Mouse (Mus musculus) adrenal gland, adult 2 months (tissue): ENCODE data around the gene 1110065P20Rik. TPM values are rescaled to one million over a fixed set of nuclear protein-coding genes. Genes with fewer than 3 reads are reported as not detected.
A peak's percentile ranks its signal among the peaks of the same experiment; 100 is the strongest.

Experiments
- DNase-seq: peaks from one replicate; pipeline ENCODE4 v3.0.0; 2021
- long read RNA-seq: library from polyadenylated mRNA; stranded (forward); transcript quantifications from one replicate; pipeline ENCODE4 v2.0.0, GENCODE M21; 2021
- polyA plus RNA-seq: library from polyadenylated mRNA; depleted of rRNA; stranded (reverse); fragments of >200 nt; gene quantifications from 2 replicates; pipeline ENCODE4 v1.2.3, GENCODE M21; 2012; rRNA removed
- total RNA-seq, 2 experiments: library from RNA; stranded (reverse); gene quantifications; 2 replicates each; pipeline ENCODE4 v1.2.3; 2021

1110065P20Rik gene
- total RNA-seq (10 to 100 TPM; 29.3 to 47.0 TPM), polyA plus RNA-seq (63.4 and 70.0 TPM in 2 replicates)
- long read RNA-seq, transcript 1110065P20Rik-202 (3 exons, 761 nt), result minor isoform, 7 of 54 reads
- long read RNA-seq, transcript 1110065P20Rik-203 (2 exons, 659 nt), result minor isoform, 15 of 54 reads
- long read RNA-seq, transcript 1110065P20Rik-201 (3 exons, 968 nt), result minor isoform, 7 of 54 reads
- long read RNA-seq, transcript 1110065P20Rik-204 (3 exons, 762 nt), result major isoform, 19 of 54 reads
- long read RNA-seq, partial matches to known transcripts, result 1 of 54 reads
- long read RNA-seq, other reads (novel, unspliced or antisense), result 1 of 54 reads

DNA sequence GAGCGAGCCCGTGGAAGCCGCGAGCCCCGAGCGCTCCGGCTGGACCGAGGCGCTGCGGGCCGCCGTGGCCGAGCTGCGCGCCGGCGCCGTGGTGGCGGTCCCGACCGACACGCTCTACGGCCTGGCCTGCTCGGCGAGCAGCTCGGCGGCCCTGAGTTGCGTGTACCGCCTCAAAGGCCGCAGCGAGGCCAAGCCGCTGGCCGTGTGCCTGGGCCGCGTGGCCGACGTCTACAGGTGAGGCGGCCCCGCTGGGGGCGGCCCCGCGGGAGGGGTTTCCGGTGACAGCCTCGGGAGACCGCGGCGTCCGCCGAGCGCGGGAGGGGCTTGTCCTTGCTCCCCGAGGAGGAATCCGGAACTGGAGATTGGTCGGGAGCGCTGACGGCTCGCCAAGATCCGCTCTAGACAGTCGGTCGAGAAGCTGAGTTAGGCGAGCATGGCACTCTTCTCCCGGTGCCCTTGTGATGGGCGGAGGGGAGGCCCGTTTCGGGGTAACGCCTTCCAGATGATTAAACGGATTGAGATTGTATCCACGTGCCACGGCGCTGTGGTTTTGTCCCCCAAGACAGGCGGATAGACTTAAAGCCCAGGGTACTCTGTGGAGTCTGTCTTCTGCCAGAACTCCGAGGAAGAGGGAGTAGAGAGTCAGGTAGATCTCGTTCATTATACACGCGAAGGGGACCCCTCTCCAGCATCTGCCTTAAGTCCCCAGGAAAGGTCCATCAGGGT is at the start of gene 1110065P20Rik:
TSS of gene 1110065P20Rik (minus strand) at position 264 of the 726 bp plus-strand sequence.
- peak; percentile 93 for DNase-seq

DNA sequence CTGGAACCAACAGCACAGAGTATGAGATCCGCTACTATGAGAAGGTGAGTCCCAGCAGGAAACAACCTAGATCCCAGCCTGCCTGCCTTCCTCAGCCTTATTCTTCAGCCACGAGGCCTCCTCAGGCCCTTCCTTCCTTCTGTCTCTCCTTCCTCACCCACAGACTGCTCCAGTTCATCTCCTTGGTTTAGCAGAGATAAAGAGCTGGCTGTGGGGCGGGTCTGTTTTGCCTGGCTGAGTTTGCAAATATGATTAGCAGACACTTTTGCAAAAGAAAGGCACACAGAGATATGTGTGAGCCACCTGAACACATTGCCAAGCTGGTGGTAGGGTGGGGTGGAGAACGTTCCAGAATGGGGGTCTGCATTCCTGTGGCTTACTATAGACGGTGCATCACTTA is 48.9 kb upstream of the 1110065P20Rik start:
- no peak for DNase-seq

DNA sequence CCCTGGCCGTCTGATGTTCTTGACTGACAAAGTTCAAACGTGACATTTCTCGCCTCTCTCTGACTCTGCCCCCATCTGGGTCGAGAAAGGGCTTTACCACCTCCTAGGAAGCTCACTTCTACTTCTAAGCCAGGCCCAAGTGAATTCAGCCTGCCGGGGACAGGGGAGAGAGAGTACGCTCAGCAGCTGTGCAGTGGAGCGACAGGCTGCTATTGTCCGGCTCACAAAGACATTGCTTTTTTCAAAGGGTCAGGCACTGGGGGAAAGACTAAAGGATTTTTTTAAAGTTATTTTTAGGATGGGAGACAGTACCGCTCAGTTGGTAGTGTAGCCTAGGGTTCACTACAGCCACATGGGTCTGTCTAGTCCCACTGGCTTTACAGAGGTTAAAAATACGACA is 47.4 kb upstream of the 1110065P20Rik start:
- no peak for DNase-seq

DNA sequence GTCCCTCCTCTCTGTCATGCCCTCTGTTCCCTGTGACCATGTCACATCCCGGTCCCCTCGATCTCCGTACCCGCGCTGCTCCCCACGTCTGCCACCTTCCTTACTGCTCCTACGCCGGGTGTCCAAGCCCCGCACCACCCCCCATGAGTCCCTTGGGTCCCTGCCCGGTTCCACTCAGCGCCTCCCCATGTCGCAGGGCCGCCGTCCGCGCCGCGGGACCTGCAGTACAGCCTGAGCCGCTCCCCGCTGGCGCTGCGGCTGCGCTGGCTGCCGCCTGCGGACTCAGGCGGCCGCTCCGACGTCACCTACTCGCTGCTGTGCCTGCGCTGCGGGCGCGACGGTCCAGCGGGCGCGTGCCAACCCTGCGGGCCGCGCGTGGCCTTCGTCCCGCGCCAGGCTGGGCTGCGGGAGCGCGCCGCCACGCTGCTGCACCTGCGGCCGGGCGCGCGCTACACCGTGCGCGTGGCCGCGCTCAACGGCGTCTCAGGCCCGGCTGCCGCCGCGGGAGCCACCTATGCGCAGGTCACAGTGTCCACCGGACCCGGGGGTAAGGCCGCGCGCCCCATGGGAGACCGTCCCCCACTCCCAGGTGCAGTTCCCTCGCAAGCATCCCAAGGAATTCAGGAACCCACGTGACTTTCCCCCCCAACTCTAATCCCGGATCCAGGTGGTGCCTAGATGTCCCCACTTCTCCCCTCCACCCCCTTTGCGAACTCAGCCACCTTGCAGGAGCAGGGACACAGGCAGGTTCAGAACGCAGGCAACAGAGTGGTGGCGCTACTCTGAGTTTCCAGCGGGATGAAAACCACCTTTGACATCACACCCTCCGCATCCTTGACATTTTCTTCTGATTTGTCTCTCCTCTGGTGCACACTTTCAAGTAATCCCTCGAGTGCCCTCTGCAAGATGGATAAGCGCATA is 43.8 kb upstream of the 1110065P20Rik start:
- DNase-seq, result peak; percentile 35

DNA sequence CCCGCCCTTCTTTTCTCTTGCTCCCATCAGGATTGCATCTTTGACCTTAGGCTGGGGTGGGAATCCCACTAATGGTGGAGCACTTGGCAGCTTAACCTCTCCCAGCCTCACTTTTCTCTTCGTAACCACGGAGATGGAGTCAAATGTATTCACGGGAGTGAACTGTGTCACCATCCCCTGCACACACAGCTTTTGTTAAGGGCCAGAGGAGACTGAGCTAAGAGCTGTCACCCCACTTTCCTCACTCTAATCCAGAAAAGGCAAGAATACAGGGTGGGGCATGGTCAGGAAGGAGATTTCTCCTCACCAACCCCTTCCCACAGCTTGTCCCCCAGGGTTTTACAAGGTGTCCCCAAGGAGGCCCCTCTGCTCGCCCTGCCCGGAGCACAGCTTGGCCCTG is 42.8 kb upstream of the 1110065P20Rik start:
- no peak for DNase-seq

DNA sequence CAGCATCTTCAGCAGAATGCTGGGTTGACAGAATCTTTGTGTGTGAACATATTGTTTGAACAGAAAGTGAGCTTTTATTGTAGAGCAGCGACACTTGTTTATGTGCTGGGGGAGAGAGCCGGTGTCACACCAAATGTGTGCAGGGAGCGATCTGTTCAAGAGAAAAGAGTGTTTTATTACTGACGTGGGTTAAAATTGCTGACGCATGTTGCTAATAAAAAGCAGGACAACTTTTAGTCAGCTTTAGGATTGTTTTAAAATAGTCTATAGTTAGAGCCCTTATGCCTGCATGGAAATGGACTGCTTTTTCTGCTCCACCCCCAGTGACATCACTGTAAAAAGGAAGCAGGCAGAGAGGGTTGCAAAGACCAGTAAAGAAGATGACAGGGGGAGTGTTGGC is 39.8 kb upstream of the 1110065P20Rik start:
- DNase-seq, result no peak

DNA sequence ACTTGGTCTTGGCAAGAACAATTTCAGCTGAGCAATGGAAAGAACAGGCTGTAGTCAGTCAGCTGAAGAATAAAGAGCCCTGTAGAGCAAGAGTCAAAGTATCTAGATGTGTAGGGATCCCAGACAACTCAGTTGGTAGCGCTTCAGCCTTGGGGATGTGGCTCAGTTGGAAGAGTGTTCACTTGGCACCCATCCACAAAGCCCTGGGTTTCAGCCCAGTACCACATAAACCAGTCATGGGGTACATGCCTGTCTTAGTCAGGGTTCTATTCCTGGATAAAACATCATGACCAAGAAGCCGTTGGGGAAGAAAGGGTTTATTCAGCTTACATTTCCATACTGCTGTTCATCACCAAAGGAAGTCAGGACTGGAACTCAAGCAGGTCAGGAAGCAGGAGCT is 38.9 kb upstream of the 1110065P20Rik start:
- no peak for DNase-seq

DNA sequence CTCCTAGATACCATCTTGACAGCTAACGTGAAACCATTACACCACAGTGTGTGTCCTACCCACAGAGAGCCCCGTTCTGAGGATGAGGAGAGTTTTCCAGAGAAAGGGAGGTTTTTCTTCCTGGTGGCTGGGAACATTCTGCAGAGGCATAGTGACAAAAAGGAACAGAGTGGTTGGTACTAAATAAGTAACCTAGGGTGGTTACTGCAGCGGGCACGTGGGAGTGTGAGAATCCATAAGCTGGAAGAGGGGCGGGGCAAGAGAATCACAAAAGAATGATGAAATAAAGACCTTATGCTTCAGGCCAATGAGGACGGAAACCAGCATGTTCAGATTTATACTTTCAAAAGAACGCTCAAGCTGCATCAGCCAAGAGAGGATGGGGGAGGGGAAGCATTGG is 37.7 kb upstream of the 1110065P20Rik start:
- DNase-seq, result no peak

DNA sequence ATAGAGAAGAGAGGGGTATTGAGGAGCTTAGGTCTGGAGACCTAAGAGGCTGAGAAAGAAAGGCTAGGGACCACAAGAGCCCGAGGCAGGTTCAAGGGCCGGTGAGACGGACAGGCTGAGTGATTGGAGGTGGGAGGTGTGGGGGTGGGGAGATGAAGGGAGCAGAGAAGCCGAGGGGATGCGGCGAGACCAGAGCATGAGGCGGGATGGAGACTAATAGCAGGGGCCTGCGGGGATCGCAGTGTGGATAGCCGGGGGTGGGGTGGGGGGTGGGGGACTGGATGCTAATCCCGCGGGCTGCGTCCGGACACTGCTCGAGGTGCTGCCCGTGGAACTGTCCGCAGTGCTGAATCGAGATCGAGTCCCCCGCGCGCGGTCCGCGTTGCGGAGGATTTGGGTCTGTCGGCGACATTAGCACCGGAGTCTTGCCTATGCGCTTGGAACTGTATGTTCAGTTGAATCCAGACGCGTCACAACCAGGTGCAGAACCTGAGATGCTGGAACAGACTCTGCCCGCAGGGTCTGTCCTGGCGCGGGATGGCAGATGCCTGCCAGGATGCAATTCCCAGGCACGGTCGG is 31.2 kb upstream of the 1110065P20Rik start:
- DNase-seq, result peak; percentile 56

DNA sequence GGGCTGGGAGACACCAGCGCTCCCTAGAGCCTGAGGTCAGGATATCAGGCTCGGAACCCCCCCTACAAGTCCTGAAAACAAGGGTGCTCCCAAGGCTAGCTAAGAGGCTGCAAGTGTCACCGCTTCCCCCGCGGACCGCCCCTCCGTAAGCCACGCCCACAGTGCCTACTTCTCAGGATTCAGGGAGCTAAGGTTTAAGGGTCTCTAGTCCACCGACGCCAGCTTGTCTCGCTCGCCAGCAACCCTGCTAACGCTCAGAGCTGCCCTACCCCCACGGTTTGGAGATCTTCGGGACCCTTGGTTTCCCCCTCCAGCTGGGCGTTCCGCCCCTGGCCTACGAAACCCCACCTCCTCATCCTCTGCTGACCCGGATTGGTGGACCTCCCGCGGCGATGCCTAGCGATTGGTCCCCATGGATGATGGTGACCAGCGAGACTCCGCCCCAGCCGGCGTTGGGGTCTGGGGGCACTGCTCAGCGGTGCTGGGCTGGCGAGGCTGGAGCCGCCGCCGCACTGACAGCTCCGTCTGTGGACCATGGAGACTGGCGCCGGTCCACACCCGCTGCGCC is 30.4 kb upstream of the 1110065P20Rik start:
- DNase-seq, result peak; percentile 28

DNA sequence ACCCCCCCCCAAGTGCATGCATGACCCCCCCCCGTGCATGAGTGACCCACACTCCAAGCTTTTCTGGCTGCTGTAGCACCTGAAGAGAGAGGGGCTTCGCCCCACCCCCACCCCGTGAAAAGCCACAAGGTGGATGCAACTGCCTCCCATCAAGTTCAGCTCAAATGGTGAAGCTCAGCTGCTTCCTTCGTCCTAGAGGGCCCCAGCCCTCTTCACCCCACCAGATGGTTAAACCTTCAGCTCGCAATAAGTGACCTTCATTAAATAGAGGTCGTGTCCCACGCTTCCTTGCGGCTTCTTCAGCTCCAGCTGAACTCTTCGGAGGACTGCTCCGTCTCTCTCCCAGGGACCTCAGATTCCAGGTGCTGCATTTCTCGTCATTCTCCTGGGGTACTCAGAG is 29.6 kb upstream of the 1110065P20Rik start, which contains the start of gene Epha10:
TSS of gene Epha10 (plus strand) at position 301 of the 400 bp plus-strand sequence.
- no peak for DNase-seq

DNA sequence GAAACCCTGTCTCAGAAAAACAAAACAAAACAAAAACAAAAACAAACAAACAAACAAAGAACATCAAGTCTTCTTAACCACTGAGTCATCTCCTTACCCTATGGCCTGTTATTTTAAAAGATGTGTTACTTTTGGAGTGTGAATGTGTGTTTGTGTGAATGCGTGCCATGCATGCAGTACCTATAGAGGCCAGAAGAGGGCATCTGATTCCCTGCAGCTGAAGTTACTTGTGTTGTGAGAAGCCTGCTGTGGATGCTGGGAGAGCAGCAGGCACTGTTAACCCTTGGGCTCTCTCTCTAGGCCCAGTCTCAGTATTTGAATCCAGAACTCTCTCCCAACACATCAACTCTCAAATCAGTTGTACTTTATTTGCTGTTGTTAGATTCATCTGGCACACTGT is 21.7 kb upstream of the 1110065P20Rik start:
- DNase-seq, result no peak

DNA sequence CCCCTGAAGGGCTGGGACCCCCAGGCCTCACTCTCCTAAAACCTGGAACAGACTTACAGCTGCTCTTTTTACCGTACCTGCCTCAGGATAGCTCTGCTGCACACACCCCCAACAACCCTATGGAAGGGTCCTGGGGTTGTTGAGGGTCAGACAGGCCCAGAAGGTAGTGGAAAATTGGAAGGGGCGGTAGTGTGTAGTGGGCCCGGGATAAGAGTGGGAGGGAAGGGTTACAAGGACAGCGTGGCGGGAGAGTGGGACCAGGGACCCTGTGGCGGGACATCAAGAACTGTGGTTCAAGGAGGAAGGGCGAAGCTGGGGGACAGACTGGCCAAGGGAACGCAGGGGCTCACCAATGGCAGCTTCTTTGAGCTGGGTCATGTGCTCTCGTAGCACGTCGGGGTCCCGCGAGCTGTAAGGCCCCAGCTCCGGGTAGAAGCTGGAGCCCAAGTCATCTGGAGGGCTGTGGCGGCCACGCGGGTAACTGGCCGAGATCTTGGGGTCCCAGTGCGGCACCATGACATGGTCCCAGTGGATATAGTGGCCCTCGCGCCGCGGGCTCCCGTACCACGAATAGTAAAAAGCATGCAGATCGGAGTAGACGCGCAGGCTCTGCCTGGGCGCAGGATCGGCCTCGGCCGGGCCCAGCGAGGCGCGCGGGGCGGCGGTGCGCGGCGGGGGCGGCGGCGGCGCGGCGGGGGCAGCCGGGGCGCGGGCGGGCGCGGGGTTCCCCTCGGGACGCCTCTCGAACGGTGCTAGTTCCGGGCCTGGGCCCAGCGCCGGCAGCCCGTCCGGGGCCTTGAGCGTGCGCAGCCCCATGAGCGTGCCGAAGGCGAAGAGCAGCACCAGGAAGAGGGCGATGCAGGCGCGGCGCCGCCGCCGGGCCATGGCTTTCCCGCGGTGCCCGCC is 10.5 kb upstream of the 1110065P20Rik start, which contains the start of gene Maneal:
TSS of gene Maneal (minus strand) at position 889 of the 906 bp plus-strand sequence.
- DNase-seq, result no peak

DNA sequence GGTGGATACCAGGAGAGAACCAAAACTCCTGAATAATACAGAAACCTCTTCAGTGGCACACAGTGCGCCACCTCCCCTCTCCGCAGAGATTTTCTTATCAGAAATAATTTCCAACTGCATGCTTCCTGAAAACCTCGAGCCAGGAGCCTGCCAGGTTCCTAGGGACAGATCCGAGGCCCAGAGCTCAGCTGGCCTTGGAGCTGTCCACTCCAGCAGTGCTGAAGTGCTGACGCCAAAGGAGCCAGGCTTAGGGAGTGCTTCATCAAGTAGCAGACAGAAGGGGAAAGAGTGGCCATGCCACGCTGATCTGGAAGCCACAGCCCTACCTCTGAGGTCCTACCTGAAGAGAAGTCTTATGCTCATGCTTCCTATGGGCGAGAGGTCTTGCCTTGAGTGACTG is 9.4 kb upstream of the 1110065P20Rik start:
- peak; percentile 82 for DNase-seq

DNA sequence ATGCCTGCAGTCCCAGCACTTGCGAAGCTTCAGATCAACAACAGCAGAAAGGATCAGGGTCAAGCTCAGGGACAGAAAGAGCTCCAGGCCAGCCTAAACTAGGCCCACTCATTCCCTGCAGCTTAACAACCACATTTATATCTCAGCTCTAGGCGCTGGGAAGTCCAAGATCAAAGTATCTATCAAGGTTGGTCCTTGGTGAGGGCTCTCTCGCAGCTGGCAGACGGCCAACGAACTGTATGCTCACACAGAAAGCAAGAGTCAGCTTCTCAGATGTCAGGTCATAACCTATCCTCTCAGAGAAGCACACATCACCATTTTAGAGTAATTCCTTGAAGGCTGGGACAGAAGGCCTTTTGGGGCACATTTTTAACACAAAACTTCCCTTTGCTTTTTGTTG is 7.4 kb upstream of the 1110065P20Rik start:
- DNase-seq, result peak; percentile 84

DNA sequence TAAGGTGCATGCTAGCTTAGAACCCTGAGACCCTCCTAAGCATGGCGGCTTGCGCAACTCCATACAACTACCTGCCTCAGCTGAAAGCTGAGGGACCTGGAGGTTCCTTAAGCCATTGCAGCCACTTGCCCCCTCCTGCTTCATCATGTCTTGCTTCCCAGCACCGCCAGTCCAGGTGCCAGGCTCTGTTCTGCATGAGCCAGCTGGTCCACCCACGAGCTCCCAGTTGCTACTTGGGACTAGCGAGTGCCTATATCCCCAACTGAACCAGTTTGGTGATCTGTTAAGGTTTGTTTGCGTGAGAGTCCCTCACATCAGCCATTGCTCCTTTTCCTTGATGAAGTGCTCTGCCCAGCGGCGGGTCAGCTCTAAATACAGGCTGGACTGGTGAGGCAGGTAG is 5.3 kb upstream of the 1110065P20Rik start:
- no peak for DNase-seq

DNA sequence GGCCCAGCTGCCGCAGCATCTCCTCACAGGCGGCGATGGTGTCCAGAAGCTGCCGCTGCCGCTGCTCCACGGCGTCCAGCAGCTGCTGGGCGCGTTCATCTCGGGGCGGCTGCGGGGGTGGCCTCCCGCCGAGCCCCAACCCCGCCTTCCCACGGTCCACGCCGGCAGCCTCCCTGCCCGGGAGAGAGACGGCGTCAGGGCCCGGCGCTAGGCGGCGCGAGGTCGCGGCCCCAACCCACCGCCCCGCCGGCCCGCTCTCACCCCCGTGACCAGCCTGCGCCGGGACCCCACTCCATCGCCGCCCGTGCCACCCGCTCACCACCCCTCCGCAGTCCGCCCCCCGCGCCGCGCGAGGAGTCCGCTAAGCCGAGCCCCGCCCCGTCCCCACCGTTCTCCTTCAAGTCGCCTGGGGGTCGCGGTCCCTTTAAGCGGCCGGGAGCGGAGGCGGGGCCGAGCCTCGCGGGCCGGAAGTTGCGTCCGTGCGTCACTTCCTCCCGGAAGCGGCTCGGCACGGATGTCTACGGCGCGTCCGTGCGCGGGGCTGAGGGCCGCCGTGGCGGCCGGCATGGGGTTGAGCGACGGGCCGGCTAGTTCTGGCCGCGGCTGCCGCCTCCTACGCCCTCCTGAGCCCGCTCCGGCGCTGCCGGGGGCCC is 609 bp downstream of the 1110065P20Rik start, which contains the start of gene Yrdc:
TSS of gene Yrdc (plus strand) at position 419 of the 653 bp plus-strand sequence.
- peak; percentile 97 for DNase-seq

DNA sequence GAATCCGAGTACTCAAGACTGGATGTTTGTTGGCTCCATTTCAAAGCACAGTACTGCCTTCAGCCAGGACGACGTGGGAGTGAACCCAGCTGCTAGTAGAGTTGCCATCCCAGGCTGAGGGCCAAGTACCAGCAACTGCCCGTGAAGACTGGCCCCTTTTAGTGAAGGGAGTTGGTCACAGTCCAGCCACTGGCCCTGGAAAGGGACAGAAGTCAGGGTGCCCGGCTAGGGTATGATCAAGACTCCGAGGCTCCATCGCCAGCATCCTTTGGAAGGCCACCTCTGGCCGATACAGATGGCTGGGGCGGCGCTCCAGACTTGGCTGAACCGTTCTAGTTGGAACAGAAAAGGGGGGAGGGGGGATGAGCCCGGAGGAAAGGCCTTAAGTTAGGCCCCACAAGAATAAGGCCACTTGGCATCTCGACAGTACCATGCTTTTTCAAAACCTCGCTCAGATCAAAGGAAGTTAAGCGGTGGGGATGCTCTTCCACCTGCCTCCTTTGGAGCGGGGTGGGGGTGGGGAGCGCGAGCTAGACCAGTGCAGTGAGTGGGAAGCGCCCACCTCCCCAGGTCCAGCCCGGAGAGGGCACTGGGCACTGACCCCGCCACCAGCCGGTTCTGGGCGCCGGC is 1.2 kb downstream of the 1110065P20Rik start:
- DNase-seq, result peak; percentile 61

DNA sequence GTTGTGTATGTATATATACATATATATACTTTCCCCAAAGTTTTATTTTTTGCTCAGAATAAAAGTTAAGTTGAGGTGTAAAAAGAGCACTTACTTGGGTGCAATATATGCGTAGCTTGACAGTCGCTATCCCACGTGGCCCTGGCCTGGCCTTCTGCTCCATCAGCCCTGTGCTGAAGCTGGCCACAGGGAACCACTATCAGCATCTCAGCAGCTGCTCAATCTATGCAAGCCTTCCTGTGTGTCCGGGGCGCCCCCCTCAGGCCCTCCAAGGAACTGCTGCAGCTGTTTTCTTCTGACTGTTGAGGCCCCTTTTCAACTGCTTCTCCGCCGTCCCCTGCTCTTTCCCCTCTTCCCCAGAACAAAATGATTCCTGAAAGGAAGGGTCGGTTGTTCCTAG is 3.4 kb downstream of the 1110065P20Rik start:
- DNase-seq, result peak; percentile 85
